Mouse (Mus musculus) lung, adult 2 months (tissue): ENCODE data around the gene Gm10644.

Experiments
- CTCF ChIP-seq: fragments of 200-500 bp; IDR thresholded peaks from 2 replicates; pipeline ENCODE4 v1.5.1; 2011; ENCODE audit warnings: mild to moderate bottlenecking, low read length, control low read depth; ENCODE audit not compliant: insufficient read depth
- POLR2A ChIP-seq: fragments of 200-500 bp; IDR thresholded peaks from 2 replicates; pipeline ENCODE4 v1.6.1; 2011; ENCODE audit warnings: low read depth, mild to moderate bottlenecking, control low read depth, low read length, borderline replicate concordance; ENCODE audit errors: extremely low read depth

DNA sequence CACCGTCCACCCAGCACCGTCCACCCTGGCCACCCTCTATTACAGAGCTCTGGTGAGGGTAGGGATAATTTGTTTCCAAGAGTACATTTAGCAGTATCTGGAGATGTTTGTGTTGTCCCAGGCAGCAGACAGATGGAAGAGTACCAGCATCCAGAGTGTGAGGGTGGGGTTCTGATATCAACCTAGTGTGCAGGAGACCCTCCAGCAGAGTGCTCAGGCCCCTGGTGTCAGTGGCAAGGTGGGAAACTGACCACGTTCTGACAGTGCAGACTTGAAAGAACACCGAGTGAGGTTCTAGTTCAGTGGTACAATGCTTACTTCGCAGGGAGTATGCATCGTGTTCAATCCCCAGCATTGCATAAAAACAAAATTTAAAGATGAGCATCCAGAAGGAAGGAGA, 16.7 kb upstream of the Gm10644 start:
- TF ChIP-seq CTCF (no peak), POLR2A (no peak)
